Mouse (Mus musculus) midbrain, embryonic 16.5 days (tissue): Measurements from ENCODE around the gene Parva. TPM values are rescaled to one million over a fixed set of nuclear protein-coding genes. Genes with fewer than 3 reads are reported as not detected.

Source experiments
- ATAC-seq: fragments of 200-750 bp; cut with Nextera tagmentation; 2 replicates; pipeline ENCODE4 v1.8.0; 2017; ENCODE audit warnings: moderate TSS enrichment
- H3K27ac ChIP-seq: fragments of 300-500 bp; sonication (generic); 2 replicates; pipeline ENCODE4 v1.5.1; 2014; ENCODE audit warnings: mild to moderate bottlenecking, low read length, mixed read lengths
- H3K27me3 ChIP-seq: fragments of 300-500 bp; sonication (generic); 2 replicates; pipeline ENCODE4 v1.6.1; 2014; ENCODE audit warnings: low read depth, low read length, mixed read lengths; ENCODE audit not compliant: control insufficient read depth, insufficient read depth
- H3K36me3 ChIP-seq: fragments of 300-500 bp; sonication (generic); 2 replicates; pipeline ENCODE4 v1.6.1; 2014; ENCODE audit warnings: mild to moderate bottlenecking, low read length, moderate library complexity, mixed read lengths; ENCODE audit not compliant: control insufficient read depth, insufficient read depth
- H3K4me1 ChIP-seq: fragments of 300-500 bp; sonication (generic); 2 replicates; pipeline ENCODE4 v1.6.1; 2014; ENCODE audit warnings: mild to moderate bottlenecking, low read length, mixed read lengths; ENCODE audit not compliant: control insufficient read depth, insufficient read depth
- H3K4me2 ChIP-seq: fragments of 300-500 bp; sonication (generic); 2 replicates; pipeline ENCODE4 v1.6.1; 2014; ENCODE audit warnings: mild to moderate bottlenecking, low read length, mixed read lengths
- H3K4me3 ChIP-seq: fragments of 300-500 bp; sonication (generic); 2 replicates; pipeline ENCODE4 v1.5.1; 2014; ENCODE audit warnings: low read depth, mild to moderate bottlenecking, low read length, moderate library complexity, mixed read lengths
- H3K9ac ChIP-seq: fragments of 300-500 bp; sonication (generic); 2 replicates; pipeline ENCODE4 v1.6.1; 2014; ENCODE audit warnings: low read depth, low read length, mixed read lengths
- H3K9me3 ChIP-seq: fragments of 300-500 bp; sonication (generic); replicated peaks from 2 replicates; pipeline ENCODE4 v1.6.1; 2014; ENCODE audit warnings: mild to moderate bottlenecking, low read length, mixed read lengths; ENCODE audit not compliant: control insufficient read depth, poor library complexity, severe bottlenecking
- WGBS: fragments of 180-500 bp; shearing (Covaris S2); extraction: QIAGEN DNeasy Blood & Tissue Kit; methylation state at CpG from one replicate; pipeline ENCODE4 v1.1.7; 2014; 5-methylcytosine and 5-hydroxymethylcytosine counted together
- polyA plus RNA-seq: library from polyadenylated mRNA; unstranded; fragments of >200 nt; fragmentation: Nextera tagmentation; extraction: Ambion mirVana; gene quantifications from 2 replicates; pipeline ENCODE4 v1.2.1, GENCODE M21; 2015

Parva gene
- polyA plus RNA-seq, 1 experiment from 2014 or later, result 24.9 TPM

GRCm38 (mm10) chr7:112510336-112511048 is 83.2 kb downstream of the Parva start:
- no peak for ATAC-seq
- Histone ChIP-seq H3K27ac (no peak overlapping the region), H3K9me3 (no peaks in the 10 kb centered on the region), H3K4me1 (peaks cover 12% of the 10 kb centered on the region), H3K27me3 (no peaks in the 10 kb centered on the region), H3K36me3 (no peaks in the 10 kb centered on the region), H3K9ac (no peak overlapping the region), H3K4me3 (no peak overlapping the region), H3K4me2 (no peak overlapping the region)
- 25% methylated on average over 10 of the region's 10 CpGs for WGBS

- Histone ChIP-seq H3K4me1 (peaks cover 12% of the 10 kb centered on the region), H3K4me2 (no peak overlapping the region), H3K36me3 (no peaks in the 10 kb centered on the region), H3K9me3 (no peaks in the 10 kb centered on the region), H3K27ac (no peak overlapping the region), H3K27me3 (no peaks in the 10 kb centered on the region), H3K4me3 (no peak overlapping the region), H3K9ac (no peak overlapping the region)
- WGBS, result 58% methylated on average over 8 of the region's 8 CpGs
- ATAC-seq, result no peak
Observed at GRCm38 (mm10) chr7:112511309-112511708, 84.0 kb downstream of the Parva start.

GRCm38 (mm10) chr7:112512257-112512656 is 85.0 kb downstream of the Parva start:
- no peaks in the 10 kb centered on the region for H3K36me3 ChIP-seq
- peaks cover 12% of the 10 kb centered on the region for H3K4me1 ChIP-seq
- no peak for ATAC-seq
- no peak overlapping the region for H3K9ac ChIP-seq
- no peak overlapping the region for H3K4me2 ChIP-seq
- 28% methylated on average over 3 of the region's 3 CpGs for WGBS
- H3K9me3 ChIP-seq, result no peaks in the 10 kb centered on the region
- no peak overlapping the region for H3K4me3 ChIP-seq
- H3K27me3 ChIP-seq, result no peaks in the 10 kb centered on the region
- no peak overlapping the region for H3K27ac ChIP-seq

DNA sequence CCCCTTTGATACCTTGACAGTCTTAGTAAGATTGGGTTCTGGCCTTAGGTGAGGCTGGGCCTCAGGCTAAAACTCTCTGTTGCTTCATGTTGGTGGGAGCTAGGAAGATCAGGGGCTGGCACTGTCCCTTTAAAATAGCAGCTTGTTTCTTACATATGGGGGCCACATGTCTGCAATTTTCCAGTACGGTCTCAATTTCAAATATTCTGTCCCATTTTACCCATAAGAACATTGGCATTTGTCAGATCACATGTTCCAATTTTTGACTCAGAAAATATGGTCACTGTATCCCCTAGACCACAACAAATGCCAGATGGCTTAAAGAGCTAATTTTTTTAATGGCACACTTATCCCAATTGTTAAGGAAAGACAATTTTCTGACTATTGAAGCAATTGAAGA is 85.6 kb downstream of the Parva start:
- no peaks in the 10 kb centered on the region for H3K27me3 ChIP-seq
- no peaks in the 10 kb centered on the region for H3K36me3 ChIP-seq
- no peak for ATAC-seq
- no peak overlapping the region for H3K4me3 ChIP-seq
- H3K4me1 ChIP-seq, result peaks cover 12% of the 10 kb centered on the region
- no peak overlapping the region for H3K4me2 ChIP-seq
- no peak overlapping the region for H3K27ac ChIP-seq
- 76% methylated on average over 1 of the region's 1 CpGs for WGBS
- H3K9me3 ChIP-seq, result no peaks in the 10 kb centered on the region
- H3K9ac ChIP-seq, result no peak overlapping the region

DNA sequence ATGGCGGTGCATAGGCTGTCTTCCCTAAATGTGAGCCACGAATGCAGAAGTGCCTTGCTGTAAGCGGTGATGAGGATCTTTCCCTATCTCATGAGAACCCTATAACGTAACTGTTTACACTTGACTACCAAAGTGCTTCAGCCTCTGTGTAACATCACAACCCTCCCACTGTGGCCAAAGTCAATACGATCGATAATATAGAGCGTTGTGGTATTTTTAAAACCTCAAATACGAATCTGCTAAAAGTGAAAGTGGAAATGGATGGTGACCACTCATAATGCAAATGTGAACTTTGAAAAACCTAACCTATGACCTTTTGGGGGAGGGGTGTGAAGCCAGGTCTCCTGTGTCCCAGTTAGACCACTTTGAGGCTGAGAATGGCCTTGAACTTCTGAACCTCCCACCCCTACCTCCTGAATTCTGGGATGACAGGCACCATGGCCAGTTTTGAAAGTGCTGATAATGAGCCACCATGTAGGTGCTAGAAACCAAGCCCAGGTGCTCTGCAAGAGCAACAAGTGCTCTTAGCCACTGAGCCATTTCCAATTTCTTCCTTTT is 87.4 kb downstream of the Parva start:
- peaks cover 12% of the 10 kb centered on the region for H3K4me1 ChIP-seq
- no peaks in the 10 kb centered on the region for H3K36me3 ChIP-seq
- no peaks in the 10 kb centered on the region for H3K27me3 ChIP-seq
- no peak overlapping the region for H3K27ac ChIP-seq
- no peak overlapping the region for H3K9ac ChIP-seq
- ATAC-seq, result no peak
- H3K4me2 ChIP-seq, result no peak overlapping the region
- WGBS, result 89% methylated on average over 8 of the region's 8 CpGs
- no peak overlapping the region for H3K4me3 ChIP-seq
- no peaks in the 10 kb centered on the region for H3K9me3 ChIP-seq

GRCm38 (mm10) chr7:112525465-112525864 is 98.2 kb downstream of the Parva start:
- Histone ChIP-seq H3K9me3 (no peaks in the 10 kb centered on the region), H3K4me1 (no peaks in the 10 kb centered on the region; the same call in 1 of the 2 replicates), H3K27ac (no peak overlapping the region), H3K9ac (no peak overlapping the region), H3K27me3 (no peaks in the 10 kb centered on the region), H3K4me3 (no peak overlapping the region), H3K36me3 (no peaks in the 10 kb centered on the region), H3K4me2 (no peak overlapping the region)
- no peak for ATAC-seq
- 85% methylated on average over 6 of the region's 6 CpGs for WGBS

- no peaks in the 10 kb centered on the region for H3K36me3 ChIP-seq
- no peaks in the 10 kb centered on the region; the same call in 1 of the 2 replicates for H3K4me1 ChIP-seq
- no peak overlapping the region for H3K9ac ChIP-seq
- no peak overlapping the region for H3K27ac ChIP-seq
- no peaks in the 10 kb centered on the region for H3K9me3 ChIP-seq
- no peaks in the 10 kb centered on the region for H3K27me3 ChIP-seq
- no peak for ATAC-seq
- no peak overlapping the region for H3K4me2 ChIP-seq
- H3K4me3 ChIP-seq, result no peak overlapping the region
- 34% methylated on average over 10 of the region's 10 CpGs for WGBS
Observed at GRCm38 (mm10) chr7:112526226-112526625, 98.9 kb downstream of the Parva start.

GRCm38 (mm10) chr7:112527230-112527629 is 99.9 kb downstream of the Parva start:
- no peaks in the 10 kb centered on the region; the same call in 1 of the 2 replicates for H3K4me1 ChIP-seq
- H3K36me3 ChIP-seq, result no peaks in the 10 kb centered on the region
- WGBS, result 86% methylated on average over 4 of the region's 4 CpGs
- H3K27ac ChIP-seq, result no peak overlapping the region
- ATAC-seq, result no peak
- no peaks in the 10 kb centered on the region for H3K27me3 ChIP-seq
- no peak overlapping the region for H3K4me3 ChIP-seq
- H3K9ac ChIP-seq, result no peak overlapping the region
- H3K9me3 ChIP-seq, result no peaks in the 10 kb centered on the region
- H3K4me2 ChIP-seq, result no peak overlapping the region

DNA sequence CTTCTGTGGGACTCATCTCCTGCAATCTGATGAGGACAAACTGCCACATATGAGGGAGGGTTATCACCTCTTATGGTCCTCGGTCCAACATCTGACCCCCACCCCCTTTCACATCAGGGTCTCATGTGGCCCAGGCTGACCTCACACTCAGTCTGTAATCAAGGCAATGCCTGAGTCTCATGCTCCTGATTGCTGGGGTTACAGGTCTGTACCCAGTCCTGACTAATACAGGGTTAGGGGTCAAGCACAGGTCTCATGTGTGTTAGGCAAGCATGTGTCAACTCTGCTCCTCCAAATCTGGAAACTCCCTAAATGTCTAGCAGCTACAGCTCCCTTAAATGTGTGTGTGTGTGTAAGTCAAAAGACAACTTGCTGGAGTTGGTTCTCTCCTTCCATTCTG is 100.8 kb downstream of the Parva start:
- H3K4me1 ChIP-seq, result no peaks in the 10 kb centered on the region; the same call in 1 of the 2 replicates
- no peak overlapping the region for H3K9ac ChIP-seq
- no peak overlapping the region for H3K4me2 ChIP-seq
- H3K4me3 ChIP-seq, result no peak overlapping the region
- no peaks in the 10 kb centered on the region for H3K9me3 ChIP-seq
- H3K36me3 ChIP-seq, result no peaks in the 10 kb centered on the region
- no peaks in the 10 kb centered on the region for H3K27me3 ChIP-seq
- H3K27ac ChIP-seq, result no peak overlapping the region
- 95% methylated on average over 1 of the region's 1 CpGs for WGBS
- ATAC-seq, result no peak
